Mouse (Mus musculus): ENCODE results near the gene Rexo4.
A peak's percentile ranks its signal among the peaks of the same experiment; 100 is the strongest.

Rexo4 gene

DNA sequence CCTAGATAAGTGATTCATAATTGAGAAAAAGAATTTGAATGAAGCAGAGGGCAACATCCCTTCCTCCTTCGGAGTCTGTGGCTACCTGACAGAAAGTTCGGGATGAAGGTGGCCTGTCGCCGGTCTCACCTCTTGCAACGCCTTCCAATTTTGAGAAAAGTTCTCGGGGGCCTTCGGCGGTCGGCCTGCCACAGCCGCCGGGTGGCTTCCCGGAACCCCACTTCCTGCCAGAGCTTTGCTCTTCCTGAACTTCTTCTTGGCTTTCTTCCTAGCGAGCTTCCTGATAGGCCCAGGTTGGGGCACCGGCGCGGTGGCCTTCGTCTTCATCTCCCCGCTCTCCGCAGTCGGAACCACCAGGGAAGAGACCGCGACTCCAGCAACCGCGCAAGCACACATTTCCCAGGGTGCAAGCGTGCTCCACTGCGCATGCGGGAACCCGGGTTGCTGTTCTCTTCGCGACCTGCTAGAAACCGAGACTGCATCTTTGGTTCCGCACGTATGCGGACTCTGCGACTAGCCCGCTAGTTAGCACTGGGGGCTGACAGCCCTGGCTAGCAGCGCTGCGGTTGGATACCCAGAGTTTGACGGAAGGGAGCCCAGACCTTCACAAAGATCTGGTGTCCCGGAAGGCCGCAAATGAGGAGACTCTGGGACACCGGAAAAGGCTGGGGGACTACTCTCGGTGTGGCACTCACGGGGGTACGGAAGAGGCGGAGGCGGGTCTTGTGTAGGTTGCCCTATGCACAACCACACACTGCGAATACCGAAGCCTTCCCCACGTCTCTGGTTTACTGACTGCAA, at the start of gene Rexo4:
Gene Rexo4 (minus strand): TSS at position 464 of the 801 bp plus-strand sequence.
- peak; percentile 97 for DNase-seq (ENCODE audit: low read depth, low spot score)

DNA sequence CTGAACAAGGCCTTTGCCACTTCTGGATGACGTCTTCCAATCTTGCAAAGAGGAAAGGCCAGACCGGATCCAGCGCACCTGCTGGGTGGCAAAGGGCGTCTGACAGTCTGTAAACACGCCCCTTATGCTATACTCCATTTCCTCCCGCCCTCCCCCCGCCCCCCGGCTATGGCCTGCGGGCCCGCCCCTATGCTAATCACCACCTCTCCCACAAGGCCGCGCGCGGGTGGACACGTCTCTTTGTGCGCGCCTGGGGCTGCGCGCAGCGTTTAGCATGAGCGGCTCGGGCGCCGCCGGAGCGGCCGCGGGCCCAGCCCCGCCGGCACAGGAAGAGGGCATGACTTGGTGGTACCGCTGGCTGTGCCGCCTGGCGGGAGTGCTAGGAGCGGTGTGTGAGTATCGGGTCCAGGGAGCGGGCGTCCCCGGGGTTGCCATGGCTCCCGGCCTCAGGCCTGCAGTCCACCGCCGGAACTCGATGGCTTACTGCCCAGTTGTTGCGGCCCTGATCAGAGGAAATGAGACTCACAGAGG, 45.6 kb upstream of the Rexo4 start, which contains the start of gene Cacfd1:
Gene Cacfd1 (plus strand): TSS at position 213 of the 531 bp plus-strand sequence.
- DNase-seq (ENCODE audit: low read depth, low spot score), result peak; percentile 97

DNA sequence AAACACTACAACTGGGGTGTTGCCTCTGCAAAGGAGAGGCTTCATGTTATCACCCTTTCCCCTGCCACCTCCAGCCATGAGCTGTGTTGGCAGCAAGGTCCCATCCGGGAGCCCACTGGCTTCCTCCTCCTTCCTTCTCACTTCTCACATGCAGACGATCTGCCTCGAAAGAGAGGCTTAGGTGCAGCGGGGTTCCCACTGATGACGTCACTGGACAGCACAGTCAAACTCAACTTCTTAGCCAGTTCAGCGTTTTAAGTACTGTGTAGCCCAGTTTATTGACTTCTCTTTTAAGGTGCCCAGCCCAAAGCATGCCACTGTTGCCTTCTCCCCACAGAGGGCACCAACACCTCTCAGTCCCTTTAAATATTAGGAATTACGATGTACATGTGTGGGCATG, 43.5 kb upstream of the Rexo4 start:
- no peak for DNase-seq (ENCODE audit: low read depth, low spot score)

DNA sequence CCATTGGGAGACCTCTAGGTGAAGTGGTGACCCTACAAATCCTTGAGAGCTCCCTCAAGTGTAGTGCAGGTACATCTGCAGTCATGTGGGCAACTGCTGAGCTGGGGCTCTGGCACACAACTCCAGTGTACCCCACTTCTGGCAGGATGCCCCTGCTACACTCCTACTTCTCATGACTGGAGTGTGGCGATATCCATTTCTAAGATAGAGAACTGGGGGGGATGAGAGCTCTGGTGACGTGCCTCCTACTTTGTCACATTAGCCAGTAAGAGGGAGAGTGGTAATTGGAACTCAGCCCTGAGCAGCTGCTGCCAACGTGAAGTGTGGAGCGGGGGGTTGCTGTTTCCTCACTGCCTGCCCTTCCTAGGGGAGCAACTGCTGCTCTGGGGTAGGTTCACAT, 42.1 kb upstream of the Rexo4 start:
- no peak for DNase-seq (ENCODE audit: low read depth, low spot score)

DNA sequence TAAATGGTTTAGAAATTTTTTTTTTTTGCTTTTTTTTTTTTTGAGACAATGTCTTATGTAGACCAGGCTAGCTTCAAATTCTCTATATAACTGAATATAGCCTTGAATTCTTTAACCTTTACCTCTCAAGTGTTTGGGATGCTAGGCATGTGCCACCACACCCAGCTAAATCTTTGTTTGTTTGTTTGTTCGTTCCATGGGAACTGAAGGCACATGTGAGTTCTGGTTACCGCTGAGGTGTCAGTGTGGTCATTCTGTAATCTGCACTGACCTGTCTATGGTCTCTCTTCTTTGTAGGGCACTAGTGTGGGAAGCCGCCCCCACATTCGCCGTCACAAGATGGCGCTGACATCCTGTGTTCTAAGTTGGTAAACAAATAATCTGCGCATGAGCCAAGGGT, 33.8 kb upstream of the Rexo4 start:
- no peak for DNase-seq (ENCODE audit: low read depth, low spot score)

DNA sequence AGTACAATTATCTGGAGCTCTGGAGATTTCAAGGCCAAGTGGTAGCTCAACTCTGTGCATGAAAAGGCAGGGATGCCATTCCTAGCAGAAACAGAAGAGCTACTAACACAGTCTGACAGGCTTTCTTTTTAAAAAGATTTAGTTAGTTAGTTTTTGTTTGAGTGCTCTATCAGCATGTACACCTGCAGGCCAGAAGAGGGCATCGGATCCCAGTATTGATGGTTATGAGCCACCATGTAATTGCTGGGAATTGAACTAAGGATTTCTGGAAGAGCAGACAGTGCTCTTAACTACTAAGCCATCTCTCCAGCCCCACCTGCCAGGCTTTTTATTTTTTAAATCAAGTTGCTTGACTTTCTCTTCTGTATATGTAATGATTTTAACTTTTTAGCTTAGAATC, 33.3 kb upstream of the Rexo4 start:
- DNase-seq (ENCODE audit: low read depth, low spot score), result peak; percentile 32

DNA sequence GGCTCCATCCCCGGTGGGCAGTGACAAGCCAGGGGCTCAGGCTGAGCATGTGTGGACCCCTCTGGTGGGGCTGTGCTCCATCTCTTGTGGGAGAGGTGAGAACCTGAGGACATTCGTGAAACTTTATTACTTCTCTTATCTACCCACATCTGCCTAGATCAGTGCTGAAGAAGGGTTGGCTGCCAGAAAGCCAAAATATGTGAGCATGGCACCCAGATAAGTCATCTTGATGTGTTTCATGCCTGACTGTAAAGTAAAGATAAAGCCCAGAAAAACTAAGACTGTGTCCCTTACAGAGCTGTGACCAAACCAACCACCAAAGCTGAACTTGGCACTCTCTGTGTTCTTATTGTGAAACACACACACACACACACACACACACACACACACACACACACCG, 29.8 kb upstream of the Rexo4 start:
- no peak for DNase-seq (ENCODE audit: low read depth, low spot score)

DNA sequence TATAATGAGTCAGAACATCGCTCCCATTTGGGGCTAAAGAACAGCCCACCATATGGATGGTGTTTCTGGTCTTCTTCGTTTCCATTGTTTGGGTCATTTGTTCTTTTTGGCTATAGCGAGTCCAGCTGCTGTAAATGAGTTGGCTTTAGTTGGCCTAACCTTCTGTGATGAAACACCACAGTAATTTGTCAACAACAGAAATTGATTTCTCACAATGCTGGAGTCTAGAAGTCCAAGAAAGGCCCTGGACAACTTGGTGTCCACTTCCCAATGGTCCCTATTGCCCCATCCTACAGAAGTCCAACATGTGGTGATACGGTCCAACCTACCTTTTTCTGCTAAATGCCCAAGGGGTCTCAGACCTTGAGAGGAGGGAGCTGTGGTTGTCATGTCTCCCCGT, 20.5 kb upstream of the Rexo4 start:
- DNase-seq (ENCODE audit: low read depth, low spot score), result no peak

DNA sequence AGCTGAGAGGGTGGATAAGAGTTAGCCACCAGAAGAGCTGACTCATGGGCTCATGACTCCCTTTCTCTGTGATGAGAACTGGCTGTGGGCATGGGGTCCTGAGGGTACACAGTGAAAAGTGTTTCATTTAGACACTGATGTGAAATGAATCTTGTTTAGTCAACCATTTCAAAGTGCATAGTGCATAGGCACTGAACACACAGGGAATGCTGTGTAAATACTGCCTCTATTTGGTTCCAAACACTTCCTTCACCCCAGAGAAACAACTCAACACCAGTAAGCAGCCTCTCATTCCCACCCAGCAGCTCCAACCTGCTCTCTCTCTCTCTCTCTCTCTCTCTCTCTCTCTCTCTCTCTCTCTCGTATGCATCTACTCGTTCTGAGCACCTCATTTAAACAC, 20.0 kb upstream of the Rexo4 start:
- no peak for DNase-seq (ENCODE audit: low read depth, low spot score)

DNA sequence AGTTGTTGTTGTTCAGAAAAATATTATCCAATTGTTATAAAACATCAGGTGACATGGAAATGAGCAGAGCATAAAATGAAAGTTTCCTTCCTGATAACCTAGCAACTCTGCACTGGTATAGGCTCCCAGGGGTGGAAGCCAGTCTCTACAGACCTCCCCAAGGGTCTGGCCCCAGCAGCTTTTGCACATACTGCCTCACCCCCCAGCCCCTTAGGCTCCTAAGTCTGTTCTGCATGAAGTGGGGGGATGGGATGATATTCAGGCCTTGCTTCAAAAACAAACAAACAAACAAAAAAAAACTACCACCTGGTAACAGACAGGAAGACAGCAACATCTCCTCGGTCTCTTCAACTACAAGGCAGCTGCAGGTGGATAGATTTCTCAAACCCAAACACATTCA, 16.2 kb upstream of the Rexo4 start:
- no peak for DNase-seq (ENCODE audit: low read depth, low spot score)

DNA sequence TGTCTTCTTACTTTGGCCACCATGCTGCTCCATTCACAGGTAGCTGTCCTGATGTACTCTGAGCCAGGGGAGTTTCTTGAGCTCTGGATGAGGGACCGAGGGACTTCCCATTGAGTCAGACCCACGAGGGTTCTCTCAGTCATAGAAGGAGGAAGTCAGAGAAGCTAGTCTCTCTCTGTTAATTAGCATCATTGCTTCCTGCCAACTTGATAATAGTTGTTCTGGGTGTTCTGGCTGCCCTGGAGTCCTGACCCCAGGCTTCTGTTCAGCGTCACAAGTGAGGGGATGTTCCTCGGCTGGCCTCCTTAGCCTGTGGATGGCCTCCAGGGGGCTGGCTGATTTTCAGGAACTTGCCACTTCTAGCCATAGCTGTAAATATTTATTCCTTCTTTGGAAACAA, 9.8 kb upstream of the Rexo4 start:
- no peak for DNase-seq (ENCODE audit: low read depth, low spot score)

DNA sequence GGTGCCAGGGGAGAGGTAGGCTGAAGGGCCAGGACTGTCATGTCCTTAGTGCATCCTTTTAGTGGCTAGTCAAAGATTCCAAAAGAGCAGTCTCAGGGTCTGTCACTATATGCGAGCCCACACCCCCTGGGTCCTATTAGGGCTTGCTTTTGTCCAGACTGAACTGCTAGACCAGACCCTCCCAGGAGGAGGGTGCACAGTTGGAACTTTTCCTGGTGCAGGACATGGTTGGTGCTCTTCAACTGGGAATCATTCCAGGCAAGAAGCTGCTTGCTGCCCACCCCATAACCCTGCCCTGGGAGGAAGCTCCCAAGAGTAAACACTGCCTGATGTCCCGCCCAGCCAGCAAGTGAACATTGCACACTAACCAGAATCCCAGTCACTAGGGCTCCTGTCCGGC, 8.9 kb upstream of the Rexo4 start, which contains the start of gene Adamts13:
Gene Adamts13 (plus strand): TSS at position 301 of the 400 bp plus-strand sequence.
- DNase-seq (ENCODE audit: low read depth, low spot score), result no peak

DNA sequence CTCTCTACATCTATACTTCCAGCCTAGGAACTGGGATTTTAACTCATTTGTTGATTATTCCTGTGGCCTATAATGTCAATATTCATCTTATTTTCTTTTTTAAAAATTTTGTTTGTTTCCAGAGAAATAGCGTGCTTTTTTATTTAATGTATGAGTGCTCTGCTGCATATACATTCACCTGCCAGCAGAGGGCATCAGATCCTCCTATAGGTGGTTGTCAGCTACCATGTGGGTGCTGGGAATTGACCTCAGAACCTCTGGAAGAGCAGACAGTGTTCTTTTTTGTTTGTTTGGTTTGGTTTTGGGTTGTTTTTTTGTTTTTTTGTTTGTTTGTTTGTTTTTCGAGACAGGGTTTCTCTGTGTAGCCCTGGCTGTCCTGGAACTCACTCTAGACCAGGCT, 3.1 kb upstream of the Rexo4 start:
- peak; percentile 40 for DNase-seq (ENCODE audit: low read depth, low spot score)

DNA sequence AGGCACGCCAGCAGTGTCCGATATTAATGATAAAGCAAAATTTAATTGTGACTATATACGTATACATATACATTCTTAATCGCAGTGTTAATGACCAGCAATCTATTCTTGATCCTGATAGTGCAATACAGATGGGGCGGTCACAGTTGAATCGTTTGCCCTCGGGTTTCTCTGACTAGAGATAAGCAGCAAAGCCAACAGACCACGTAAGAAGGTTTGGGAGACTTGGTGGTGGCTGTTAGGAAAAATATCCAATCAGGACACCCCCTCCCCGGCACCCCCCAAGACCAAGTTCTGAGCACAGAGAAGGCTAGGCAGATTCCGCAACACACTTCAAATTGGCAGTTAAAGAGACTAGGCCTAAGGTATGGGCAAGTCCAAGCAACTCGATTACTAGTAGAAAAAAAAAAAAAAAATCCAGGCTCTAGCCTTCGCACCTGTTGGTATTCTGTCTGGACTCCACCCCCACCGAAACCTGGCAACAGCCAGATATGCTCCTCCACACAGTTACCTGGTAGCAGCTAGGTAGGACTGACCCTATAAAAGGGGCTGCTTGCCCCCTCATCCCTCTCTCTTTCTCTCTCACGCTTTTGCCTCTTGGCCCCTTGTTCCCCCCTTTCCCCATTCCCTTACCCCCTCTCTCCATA, 661 bp upstream of the Rexo4 start:
- DNase-seq (ENCODE audit: low read depth, low spot score), result no peak

DNA sequence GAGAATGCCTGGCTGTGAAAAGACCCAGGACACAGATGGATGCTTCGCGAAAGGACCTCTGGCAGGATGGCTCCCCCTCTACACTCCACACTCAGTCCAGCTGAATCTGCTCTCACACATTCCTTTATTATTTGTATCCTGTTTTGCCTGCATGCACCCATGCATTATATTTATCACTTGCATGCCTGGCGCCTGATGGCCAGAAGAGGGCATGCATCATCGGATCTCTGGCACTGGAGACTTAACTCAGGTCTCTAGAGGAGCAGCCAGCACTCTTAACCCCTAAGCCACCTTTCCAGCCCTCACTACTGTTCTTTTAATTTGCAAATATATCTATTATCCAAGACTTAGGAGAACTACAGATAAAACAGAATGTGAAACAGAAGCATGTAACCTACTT, 3.4 kb downstream of the Rexo4 start:
- DNase-seq (ENCODE audit: low read depth, low spot score), result peak; percentile 23

DNA sequence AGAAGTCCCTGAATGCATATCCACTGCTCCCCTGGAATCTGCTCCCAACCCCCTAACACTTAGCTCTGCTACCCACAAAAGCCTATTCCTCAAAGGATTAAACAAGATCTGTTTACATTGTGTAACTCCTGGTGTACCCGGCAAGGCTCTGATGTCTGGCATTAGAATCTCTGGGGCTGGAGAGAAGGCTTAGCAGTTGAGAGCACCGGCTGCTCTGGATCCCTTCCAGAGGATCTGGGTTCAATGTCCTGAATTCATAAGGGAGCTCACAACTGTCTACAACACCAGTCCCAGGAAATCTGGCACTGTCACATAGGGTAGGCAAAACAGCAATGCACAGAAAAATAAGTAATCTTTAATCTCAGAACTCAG, 6.7 kb downstream of the Rexo4 start:
- DNase-seq (ENCODE audit: low read depth, low spot score), result no peak

DNA sequence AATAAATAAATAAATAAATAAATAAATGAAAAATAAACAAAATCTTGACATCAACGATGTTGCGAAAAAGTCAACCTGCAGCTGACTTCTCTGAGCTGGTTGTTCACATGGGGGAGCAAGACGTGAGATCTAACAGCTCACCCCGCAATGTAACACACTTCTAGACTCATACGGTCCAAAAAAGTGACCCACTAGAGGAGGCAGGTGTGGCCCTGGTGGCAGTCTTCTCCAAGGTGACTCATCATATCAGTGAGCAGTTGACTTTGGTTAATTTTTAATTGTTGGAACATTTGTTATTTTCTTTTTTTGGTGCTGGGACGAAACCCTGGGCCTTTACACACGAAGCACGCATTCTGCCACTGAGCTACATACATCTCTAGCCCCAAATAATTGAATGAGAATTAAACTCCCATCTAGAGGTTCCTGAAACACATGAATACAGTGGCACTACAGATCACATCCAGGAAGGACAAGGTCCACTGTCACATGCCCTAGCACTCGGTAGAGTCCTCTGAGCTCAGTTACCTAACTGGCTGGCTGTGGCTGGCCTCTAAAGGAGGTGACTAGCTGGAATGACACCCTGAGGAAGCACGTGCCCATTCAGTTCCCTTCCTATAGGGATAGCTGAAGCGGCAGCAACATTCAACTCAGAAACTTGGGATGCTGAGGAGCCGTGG, 7.2 kb downstream of the Rexo4 start:
- no peak for DNase-seq (ENCODE audit: low read depth, low spot score)

DNA sequence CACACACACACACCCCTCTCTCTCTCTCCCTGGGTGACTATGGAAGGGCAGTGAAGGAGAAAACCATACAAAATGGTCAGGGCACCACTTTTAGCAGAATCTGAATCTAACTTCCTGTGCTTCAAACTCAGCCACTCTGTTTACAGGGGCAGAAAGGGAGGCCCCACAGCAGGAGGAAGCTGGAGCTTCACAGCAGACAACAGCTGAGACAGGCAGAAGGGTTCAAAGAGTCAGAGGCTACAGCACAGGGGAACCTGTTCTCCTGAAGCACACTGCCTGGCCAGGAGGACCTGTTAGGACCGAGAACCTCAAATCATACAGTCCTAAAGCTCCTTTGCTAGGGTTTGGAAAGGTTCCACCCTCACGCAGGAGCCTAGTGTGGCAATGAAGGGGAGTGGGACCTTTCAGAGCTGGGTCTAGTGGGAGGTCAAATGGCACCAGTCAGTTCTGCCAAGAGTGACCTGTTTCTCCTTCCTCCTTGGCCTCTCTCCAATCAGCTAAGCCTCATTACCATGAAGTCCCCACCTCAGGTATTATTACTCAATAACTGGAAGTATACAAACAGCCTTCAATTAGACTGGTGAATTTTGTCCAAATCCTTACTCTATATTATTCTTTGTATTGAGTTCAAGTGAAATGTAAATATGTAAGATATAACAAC, 9.3 kb downstream of the Rexo4 start:
- DNase-seq (ENCODE audit: low read depth, low spot score), result no peak

DNA sequence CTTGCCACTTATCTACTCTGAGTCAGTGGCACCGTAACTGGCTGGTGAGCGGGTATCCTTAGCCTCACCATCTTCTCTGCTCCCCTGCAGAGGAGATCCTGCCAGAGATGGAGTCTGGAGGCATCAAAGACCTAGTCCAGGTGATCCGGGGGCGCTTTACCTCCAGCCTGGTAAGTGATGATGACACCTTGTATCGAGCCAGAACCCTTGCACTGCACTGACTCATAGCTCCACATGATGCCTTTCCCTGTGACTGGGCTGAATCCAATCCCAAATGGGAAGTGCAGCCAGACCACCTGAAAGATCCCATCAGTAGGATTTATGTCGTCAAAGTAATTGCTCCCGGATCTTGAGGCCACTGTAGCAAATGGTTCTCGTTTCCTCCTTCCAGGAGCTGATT, 11.3 kb downstream of the Rexo4 start:
- DNase-seq (ENCODE audit: low read depth, low spot score), result no peak

DNA sequence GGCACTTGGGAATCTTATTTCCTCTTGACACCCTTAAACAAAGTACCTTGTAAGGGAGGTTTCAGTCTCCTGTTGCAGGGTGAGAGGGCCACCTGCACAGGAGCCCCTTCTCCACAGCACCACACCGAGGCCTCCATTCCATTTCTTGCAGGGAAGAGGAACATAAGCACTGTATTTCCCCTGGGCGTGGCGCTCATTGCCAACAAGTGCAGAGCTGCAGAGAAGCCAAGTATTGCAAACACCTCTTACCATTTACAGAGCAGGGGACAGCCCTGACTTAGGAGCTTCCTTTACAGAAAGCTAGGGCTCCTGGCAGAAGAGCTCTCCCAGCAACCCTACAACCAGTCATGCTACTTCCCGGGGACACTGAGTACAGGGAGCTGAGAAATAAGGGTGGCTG, 12.0 kb downstream of the Rexo4 start:
- DNase-seq (ENCODE audit: low read depth, low spot score), result no peak

DNA sequence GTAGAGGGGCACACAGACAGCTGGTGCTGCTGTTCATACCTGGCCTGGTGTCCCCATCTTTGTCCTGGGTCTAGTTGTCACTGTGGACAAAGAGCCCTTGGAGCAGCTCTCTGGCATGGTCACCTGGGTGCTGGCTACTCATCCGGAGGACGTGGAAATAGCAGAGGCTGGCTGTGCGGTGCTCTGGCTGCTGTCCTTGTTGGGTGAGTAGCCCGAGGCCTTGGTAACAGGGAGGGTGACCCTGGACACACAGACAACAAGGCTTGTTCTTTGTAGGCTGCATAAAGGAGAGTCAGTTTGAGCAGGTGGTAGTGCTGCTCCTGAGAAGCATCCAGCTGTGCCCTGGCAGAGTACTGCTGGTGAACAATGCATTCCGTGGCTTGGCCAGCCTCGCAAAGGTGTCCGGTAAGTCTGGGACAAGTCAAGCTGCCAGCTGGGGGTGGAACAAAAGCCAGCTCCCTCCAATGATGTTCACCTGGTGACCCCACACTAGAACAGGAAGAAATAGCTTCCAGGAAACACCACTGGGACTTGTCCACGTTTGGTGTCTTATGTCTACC, 12.8 kb downstream of the Rexo4 start:
- no peak for DNase-seq (ENCODE audit: low read depth, low spot score)

DNA sequence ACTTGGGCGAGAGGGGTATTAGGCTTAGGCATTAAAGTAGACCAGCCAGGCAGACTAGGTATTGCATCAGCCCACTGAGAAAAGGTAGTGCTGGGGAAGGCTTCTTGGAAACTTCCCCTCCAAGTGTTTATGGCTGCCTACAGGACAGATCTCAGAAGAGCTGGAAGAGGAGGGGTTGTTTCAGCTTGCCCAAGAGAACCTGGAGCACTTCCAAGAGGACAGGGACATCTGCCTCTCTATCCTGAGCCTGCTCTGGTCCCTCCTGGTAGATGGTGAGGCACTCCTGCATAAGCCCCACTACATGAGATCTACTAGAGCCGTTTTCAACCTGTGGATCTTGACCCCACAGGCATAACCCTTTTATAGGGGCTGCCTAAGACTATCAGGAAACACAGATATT, 13.8 kb downstream of the Rexo4 start:
- DNase-seq (ENCODE audit: low read depth, low spot score), result no peak

Measured in ZHBTc4 (cell line).